Mouse (Mus musculus): ENCODE measurements around the gene Dbnl.

DNA sequence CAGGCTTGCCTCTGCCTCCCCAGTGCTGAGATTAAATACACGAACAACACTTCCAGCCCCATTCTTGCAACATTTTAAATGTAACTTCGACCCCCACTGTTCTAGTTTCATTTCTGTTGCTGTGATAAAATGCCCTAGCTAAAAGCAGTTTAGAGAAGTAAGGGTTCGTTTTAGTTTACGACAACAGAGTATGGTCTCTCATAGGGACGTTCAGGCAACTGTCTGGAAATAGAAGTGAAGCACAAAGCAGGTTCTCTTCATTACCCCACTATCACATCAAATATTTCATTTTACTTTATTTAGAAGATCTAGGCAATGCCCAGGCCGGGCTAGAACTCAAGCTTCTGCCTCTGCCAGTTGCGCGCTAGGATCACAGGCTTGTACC, 625 bp upstream of the Dbnl start:
- TF ChIP-seq BHLHE40 (IDR thresholded peaks at IDR 0.05; ENCODE audit: low read depth, low read length) (no peak), USF1 (IDR thresholded peaks at IDR 0.05; ENCODE audit: low read depth, low read length) (no peak), PAX5 (IDR thresholded peaks at IDR 0.05; ENCODE audit: low read length) (no peak), POLR2A (IDR thresholded peaks at IDR 0.05; ENCODE audit: low read depth, low read length) (no peak), MAZ (IDR thresholded peaks at IDR 0.05; ENCODE audit: low read depth, low read length) (no peak), E2F4 (IDR thresholded peaks at IDR 0.05; ENCODE audit: insufficient replicate concordance, low read depth, low read length) (no peak), ZNF384 (IDR thresholded peaks at IDR 0.05; ENCODE audit: low read depth, low read length) (no peak), ZKSCAN1 (IDR thresholded peaks at IDR 0.05; ENCODE audit: borderline replicate concordance, low read depth, low read length) (no peak), CTCF (conservative IDR thresholded peaks at IDR 0.05 in 1 of 2, IDR thresholded peaks at IDR 0.05 in 1 of 2; ENCODE audit: low read depth in 2 of 2, low read length in 2 of 2) (no peak), EP300 (IDR thresholded peaks at IDR 0.05; ENCODE audit: low read length) (no peak)

All from CH12.LX (cell line).